Comparison of ENCODE assay signal across 10 mouse cellular contexts in genomic region chr4:106102451-106102977, GRCm38 (mm10).
DNase-seq lines count a peak whose midpoint lies in the region; ATAC-seq and TF ChIP-seq lines count a peak whose summit lies in the region.
"Had no signal": no experiment of that assay in that cellular context is flagged by ENCODE, and none has a peak within 500 bp of the region (broad histone marks: within the 10 kb centered on the region; RNA-seq: fewer than 3 reads in every experiment).

No protein-coding gene starts in this region.

- no peaks in the 10 kb centered on the region for H3K27me3 ChIP-seq in embryonic facial prominence, embryonic 15.5 days
- no peaks in the 10 kb centered on the region for H3K27me3 ChIP-seq in kidney, embryonic 16.5 days (ENCODE audit: insufficient read depth, low read length)
- no peaks in the 10 kb centered on the region for H3K27me3 ChIP-seq in midbrain, postnatal 0 days (ENCODE audit: insufficient read depth, low read length)
- H3K27me3 ChIP-seq in cerebellum, adult 2 months (ENCODE audit: control insufficient read depth, insufficient read depth, low read length) = no peaks in the 10 kb centered on the region
- H3K27me3 ChIP-seq: lung, embryonic 15.5 days; Patski had no signal

- H3K36me3 ChIP-seq in embryonic facial prominence, embryonic 15.5 days = no peaks in the 10 kb centered on the region
- no peaks in the 10 kb centered on the region for H3K36me3 ChIP-seq in kidney, embryonic 16.5 days (ENCODE audit: insufficient read depth, low read length)
- no peaks in the 10 kb centered on the region for H3K36me3 ChIP-seq in midbrain, postnatal 0 days (ENCODE audit: insufficient read depth, low read length)
- H3K36me3 ChIP-seq: lung, embryonic 15.5 days had no signal

- peak; percentile 80 for DNase-seq in embryo, embryonic 11 days
- peak; percentile 60 for DNase-seq in midbrain, postnatal 0 days (ENCODE audit: low spot score)
- DNase-seq in left cerebral cortex, adult 8-10 months (ENCODE audit: low spot score in 2 of 2) = no peak
- DNase-seq in gastrocnemius, postnatal 14 days = no peak
- DNase-seq in cerebellum, adult 2 months = no peak
- DNase-seq: thymus, adult 18-20 months had no signal

- H3K4me3 ChIP-seq in embryonic facial prominence, embryonic 15.5 days (replicated peaks) = no peak overlapping the region
- H3K4me3 ChIP-seq in kidney, embryonic 16.5 days (ENCODE audit: low read length) = no peak overlapping the region
- H3K4me3 ChIP-seq in midbrain, postnatal 0 days (ENCODE audit: low read depth, low read length) = no peak overlapping the region
- no peak overlapping the region for H3K4me3 ChIP-seq in cerebellum, adult 2 months (replicated peaks; ENCODE audit: insufficient read depth, low read depth, low read length)
- H3K4me3 ChIP-seq: lung, embryonic 15.5 days had no signal

- TF ChIP-seq CTCF in midbrain, postnatal 0 days (IDR thresholded peaks at IDR 0.05) = no peak
- no peak for TF ChIP-seq CTCF in cerebellum, adult 2 months (IDR thresholded peaks at IDR 0.05; ENCODE audit: borderline replicate concordance, insufficient read depth, low read depth, low read length)

- peak overlapping the region; percentile 76 for H3K27ac ChIP-seq in embryonic facial prominence, embryonic 15.5 days (replicated peaks)
- peak overlapping the region; percentile 34 for H3K27ac ChIP-seq in kidney, embryonic 16.5 days (ENCODE audit: low read length)
- no peak overlapping the region for H3K27ac ChIP-seq in midbrain, postnatal 0 days (ENCODE audit: low read depth, low read length)
- H3K27ac ChIP-seq in cerebellum, adult 2 months (ENCODE audit: insufficient read depth, low read length) = no peak overlapping the region
- H3K27ac ChIP-seq: lung, embryonic 15.5 days had no signal

- TF ChIP-seq POLR2A in cerebellum, adult 2 months (IDR thresholded peaks at IDR 0.05; ENCODE audit: borderline replicate concordance, insufficient read depth, low read length) = no peak

- ATAC-seq in embryonic facial prominence, embryonic 15.5 days (ENCODE audit: insufficient number of reproducible peaks, low FRiP score, low TSS enrichment, low read depth) = peak; percentile 43; the same call in 1 of the 2 replicates
- peak; percentile 59 for ATAC-seq in kidney, embryonic 16.5 days (ENCODE audit: low FRiP score, low TSS enrichment)
- no peak; the same call in 1 of the 2 replicates for ATAC-seq in midbrain, postnatal 0 days (ENCODE audit: low FRiP score)
- ATAC-seq: Patski had no signal

- H3K9me3 ChIP-seq in embryonic facial prominence, embryonic 15.5 days (replicated peaks) = no peaks in the 10 kb centered on the region
- H3K9me3 ChIP-seq in kidney, embryonic 16.5 days (ENCODE audit: low read length) = no peaks in the 10 kb centered on the region
- H3K9me3 ChIP-seq in midbrain, postnatal 0 days (ENCODE audit: low read length) = no peaks in the 10 kb centered on the region
- H3K9me3 ChIP-seq: lung, embryonic 15.5 days had no signal

- 30% methylated on average over 7 of the region's 7 CpGs for WGBS in embryonic facial prominence, embryonic 15.5 days
- 24% methylated on average over 7 of the region's 7 CpGs for WGBS in kidney, embryonic 16.5 days
- 21% methylated on average over 7 of the region's 7 CpGs for WGBS in midbrain, postnatal 0 days
- 19% methylated on average over 7 of the region's 7 CpGs for WGBS in cerebellum, adult 2 months

- peaks cover 53% of the 10 kb centered on the region for H3K4me1 ChIP-seq in embryonic facial prominence, embryonic 15.5 days
- H3K4me1 ChIP-seq in kidney, embryonic 16.5 days (ENCODE audit: insufficient read depth, low read length) = peaks cover 16% of the 10 kb centered on the region
- H3K4me1 ChIP-seq in midbrain, postnatal 0 days (ENCODE audit: insufficient read depth, low read length) = 0 out of 2 replicates have a peak, but pooled peaks cover 3% of the 10 kb centered on the region
- H3K4me1 ChIP-seq in cerebellum, adult 2 months (ENCODE audit: control insufficient read depth, insufficient read depth, low read length) = peaks cover 7% of the 10 kb centered on the region

- 0 out of 2 replicates have a peak overlapping the region, but pooled peaks have one; percentile 11 for H3K4me2 ChIP-seq in embryonic facial prominence, embryonic 15.5 days (replicated peaks)
- no peak overlapping the region for H3K4me2 ChIP-seq in kidney, embryonic 16.5 days (replicated peaks; ENCODE audit: low read depth, low read length)
- no peak overlapping the region for H3K4me2 ChIP-seq in midbrain, postnatal 0 days (ENCODE audit: low read depth, low read length, poor library complexity, severe bottlenecking)
- H3K4me2 ChIP-seq: lung, embryonic 15.5 days had no signal

- H3K9ac ChIP-seq in embryonic facial prominence, embryonic 15.5 days = no peak overlapping the region
- H3K9ac ChIP-seq in kidney, embryonic 16.5 days (replicated peaks; ENCODE audit: low read length) = no peak overlapping the region
- H3K9ac ChIP-seq in midbrain, postnatal 0 days (replicated peaks; ENCODE audit: low read length, poor library complexity, severe bottlenecking) = no peak overlapping the region
- H3K9ac ChIP-seq: lung, embryonic 15.5 days had no signal

- intact Hi-C loops in gastrocnemius, postnatal 14 days (cut with DNase I; ENCODE audit: low total_unique reads) = no loop called here

Comparison
In these comparisons a context has a peak if more than half of its experiments do, and no peak if none do; other contexts are left out.
1. DNase-seq: peak in embryo, embryonic 11 days (single experiment) and midbrain, postnatal 0 days (single experiment); none in left cerebral cortex, adult 8-10 months (0 of 2), gastrocnemius, postnatal 14 days (single experiment) and cerebellum, adult 2 months (0 of 2).
2. H3K27ac ChIP-seq: peak in embryonic facial prominence, embryonic 15.5 days (single experiment) and kidney, embryonic 16.5 days (single experiment); none in midbrain, postnatal 0 days (single experiment) and cerebellum, adult 2 months (single experiment).